Mouse (Mus musculus): ENCODE measurements around the gene Cpe. TPM values are rescaled to one million over a fixed set of nuclear protein-coding genes. Genes with fewer than 3 reads are reported as not detected.

Cpe gene
- polyA plus RNA-seq, 1 experiment, result not detected

- TF ChIP-seq GATA1 (IDR thresholded peaks at IDR 0.05; ENCODE audit: low read length) (no peak), TAL1 (IDR thresholded peaks at IDR 0.05; ENCODE audit: low read length) (no peak)
- H3K4me3 ChIP-seq (replicated peaks), result no peak overlapping the region
Measured at GRCm38 (mm10) chr8:64575001-64575400, 117.9 kb downstream of the Cpe start.

DNA sequence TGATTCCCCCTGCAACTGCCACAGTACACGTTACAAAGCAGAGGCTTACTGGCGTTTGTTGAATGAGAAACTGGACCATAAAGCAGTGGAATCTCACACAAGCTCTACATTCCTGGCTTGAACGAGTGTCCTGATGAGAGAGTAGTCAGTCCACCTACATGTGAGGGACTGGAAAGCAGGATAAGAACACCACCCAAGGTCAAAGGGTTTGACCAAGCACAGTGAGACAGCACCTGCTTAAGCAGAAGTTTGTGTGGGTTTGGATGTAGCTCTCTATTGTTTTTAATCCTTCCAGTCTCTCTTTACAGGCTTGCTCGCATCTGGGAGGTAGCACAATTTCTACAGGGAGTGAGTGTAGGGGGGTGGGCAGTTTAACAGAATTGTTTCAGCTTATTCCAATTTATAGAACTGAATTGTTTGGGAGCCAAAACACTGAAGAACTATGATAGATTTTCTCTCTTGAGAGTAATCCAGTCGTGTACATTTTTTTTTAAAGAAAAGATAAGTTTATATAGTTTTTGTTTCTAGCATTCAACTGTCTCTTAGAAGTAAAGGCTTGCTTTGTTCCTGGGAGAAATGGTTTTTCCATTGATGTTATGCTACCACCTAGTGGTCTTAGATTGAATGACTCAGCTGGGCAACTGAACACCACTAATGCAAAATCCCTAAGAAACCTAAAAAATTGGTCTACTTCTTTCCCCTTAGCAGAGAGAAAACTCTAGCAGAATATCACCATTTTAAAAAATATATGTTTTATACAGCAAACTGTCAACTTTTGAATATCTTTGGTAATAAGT, 144.6 kb downstream of the Cpe start:
- Histone ChIP-seq H3K4me1 (ENCODE audit: control insufficient read depth) (no peaks in the 10 kb centered on the region), H3K27me3 (ENCODE audit: control insufficient read depth) (no peaks in the 10 kb centered on the region), H3K36me3 (ENCODE audit: control insufficient read depth) (no peaks in the 10 kb centered on the region), H3K9me3 (ENCODE audit: control insufficient read depth, low read length) (no peaks in the 10 kb centered on the region), H3K4me3 (replicated peaks) (no peak overlapping the region)
- TF ChIP-seq GATA1 (IDR thresholded peaks at IDR 0.05; ENCODE audit: low read length), result no peak
- no peak for TF ChIP-seq TAL1 (IDR thresholded peaks at IDR 0.05; ENCODE audit: low read length)

More at GRCm38 (mm10) chr8:64575001-64575400, 117.9 kb downstream of the Cpe start:
- H3K9me3 ChIP-seq (ENCODE audit: control insufficient read depth, low read length), result peaks cover 11% of the 10 kb centered on the region
- no peaks in the 10 kb centered on the region for H3K36me3 ChIP-seq (ENCODE audit: control insufficient read depth)
- H3K4me1 ChIP-seq (ENCODE audit: control insufficient read depth), result no peaks in the 10 kb centered on the region
- H3K27me3 ChIP-seq (ENCODE audit: control insufficient read depth), result no peaks in the 10 kb centered on the region

DNA sequence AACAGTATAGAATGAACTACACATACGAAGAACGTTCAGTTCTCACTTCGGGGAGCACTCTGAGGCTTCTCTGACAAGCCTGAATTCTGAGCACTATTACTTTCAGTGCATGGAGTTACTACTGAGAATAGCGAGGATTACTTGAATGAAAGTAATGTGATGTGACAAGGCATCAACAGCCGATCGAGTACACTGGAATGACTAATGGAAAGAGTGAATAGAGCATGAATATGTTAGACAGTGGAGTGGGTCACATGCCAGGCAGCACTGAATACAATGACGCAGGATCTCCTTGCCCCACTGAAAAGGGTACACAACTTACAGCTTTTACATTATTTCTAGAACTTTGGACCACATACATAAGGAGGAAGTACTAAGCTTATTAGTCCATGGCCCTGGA, 149.4 kb downstream of the Cpe start:
- Histone ChIP-seq H3K27me3 (ENCODE audit: control insufficient read depth) (no peaks in the 10 kb centered on the region), H3K4me3 (replicated peaks) (no peak overlapping the region), H3K4me1 (ENCODE audit: control insufficient read depth) (no peaks in the 10 kb centered on the region), H3K36me3 (ENCODE audit: control insufficient read depth) (no peaks in the 10 kb centered on the region), H3K9me3 (ENCODE audit: control insufficient read depth, low read length) (no peaks in the 10 kb centered on the region)
- TF ChIP-seq GATA1 (IDR thresholded peaks at IDR 0.05; ENCODE audit: low read length), result no peak
- TF ChIP-seq TAL1 (IDR thresholded peaks at IDR 0.05; ENCODE audit: low read length), result no peak

Other genes starting within 250 kb of the Cpe start
- 0.06 and 0.11 TPM in 2 replicates for gene Msmo1, start 40.7 kb upstream of the Cpe start, polyA plus RNA-seq (2012)
- gene Klhl2, start 157.0 kb upstream of the Cpe start, polyA plus RNA-seq (2012), result 0.04 TPM in 1 of 2 replicates, not detected in the other

Data from erythroblast, embryonic 14.5 days (primary cell).